Comparison of ENCODE assay signal across 11 mouse cellular contexts in genomic region chr13:28832855-28833699, GRCm38 (mm10).
DNase-seq lines count a peak whose midpoint lies in the region; ATAC-seq lines count a peak whose summit lies in the region.
"Had no signal": no experiment of that assay in that cellular context is flagged by ENCODE, and none has a peak within 500 bp of the region (broad histone marks: within the 10 kb centered on the region; RNA-seq: fewer than 3 reads in every experiment).

No protein-coding gene starts in this region.

- H3K27ac ChIP-seq in forebrain, embryonic 13.5 days: peak overlapping the region; percentile 28; the same call in 1 of the 2 replicates
- no peak overlapping the region for H3K27ac ChIP-seq in forebrain, embryonic 11.5 days (ENCODE audit: low read depth, low read length)
- H3K27ac ChIP-seq in kidney, embryonic 16.5 days (ENCODE audit: low read length): no peak overlapping the region
- H3K27ac ChIP-seq: hindbrain, embryonic 15.5 days had no signal

- ATAC-seq in forebrain, embryonic 13.5 days: no peak
- no peak for ATAC-seq in forebrain, embryonic 11.5 days (replicated peaks; ENCODE audit: low FRiP score)
- no peak for ATAC-seq in inflammation-experienced regulatory T-cells, adult 6 months
- ATAC-seq in kidney, embryonic 16.5 days (ENCODE audit: low FRiP score, low TSS enrichment): no peak

- no peaks in the 10 kb centered on the region for H3K27me3 ChIP-seq in forebrain, embryonic 13.5 days
- H3K27me3 ChIP-seq in forebrain, embryonic 11.5 days (ENCODE audit: control insufficient read depth, insufficient read depth, low read length): no peaks in the 10 kb centered on the region
- H3K27me3 ChIP-seq in kidney, embryonic 16.5 days (ENCODE audit: insufficient read depth, low read length): no peaks in the 10 kb centered on the region
- H3K27me3 ChIP-seq: hindbrain, embryonic 15.5 days had no signal

- H3K4me1 ChIP-seq in forebrain, embryonic 13.5 days: peaks cover 17% of the 10 kb centered on the region
- H3K4me1 ChIP-seq in forebrain, embryonic 11.5 days (replicated peaks; ENCODE audit: control insufficient read depth, insufficient read depth, low read length): peaks cover 3% of the 10 kb centered on the region; the same call in 1 of the 2 replicates
- H3K4me1 ChIP-seq in kidney, embryonic 16.5 days (ENCODE audit: insufficient read depth, low read length): 0 out of 2 replicates have a peak, but pooled peaks cover 13% of the 10 kb centered on the region
- H3K4me1 ChIP-seq: hindbrain, embryonic 15.5 days had no signal

- no peak for DNase-seq in forebrain, embryonic 11.5 days (ENCODE audit: low spot score)
- peak; percentile 12 for DNase-seq in right cerebral cortex, adult 18-20 months
- DNase-seq in right cerebral cortex, postnatal 25 days: no peak
- peak; percentile 41 for DNase-seq in lung, postnatal 25 days (ENCODE audit: low spot score)
- peak; percentile 65 to 73 for DNase-seq in thymus, postnatal 36 days
- DNase-seq: layer of hippocampus, adult 9-11 months had no signal

- no peak overlapping the region for H3K4me2 ChIP-seq in forebrain, embryonic 13.5 days
- no peak overlapping the region for H3K4me2 ChIP-seq in forebrain, embryonic 11.5 days (ENCODE audit: low read depth, low read length, severe bottlenecking)
- H3K4me2 ChIP-seq in kidney, embryonic 16.5 days (replicated peaks; ENCODE audit: low read depth, low read length): no peak overlapping the region
- H3K4me2 ChIP-seq: hindbrain, embryonic 15.5 days; liver, embryonic 11.5 days had no signal

- H3K36me3 ChIP-seq in forebrain, embryonic 13.5 days (ENCODE audit: poor library complexity, severe bottlenecking): 0 out of 2 replicates have a peak, but pooled peaks cover 5% of the 10 kb centered on the region
- H3K36me3 ChIP-seq in forebrain, embryonic 11.5 days (ENCODE audit: control insufficient read depth, insufficient read depth, low read length): no peaks in the 10 kb centered on the region; the same call in 1 of the 2 replicates
- no peaks in the 10 kb centered on the region for H3K36me3 ChIP-seq in kidney, embryonic 16.5 days (ENCODE audit: insufficient read depth, low read length)
- H3K36me3 ChIP-seq: hindbrain, embryonic 15.5 days had no signal

- no peak overlapping the region for H3K4me3 ChIP-seq in forebrain, embryonic 13.5 days
- no peak overlapping the region for H3K4me3 ChIP-seq in forebrain, embryonic 11.5 days (ENCODE audit: low read depth, low read length)
- no peak overlapping the region for H3K4me3 ChIP-seq in kidney, embryonic 16.5 days (ENCODE audit: low read length)
- H3K4me3 ChIP-seq: hindbrain, embryonic 15.5 days had no signal

- 74% methylated on average over 12 of the region's 12 CpGs for WGBS in forebrain, embryonic 13.5 days
- WGBS in forebrain, embryonic 11.5 days: 75% methylated on average over 12 of the region's 12 CpGs
- WGBS in kidney, embryonic 16.5 days: 50% methylated on average over 12 of the region's 12 CpGs

- no peaks in the 10 kb centered on the region for H3K9me3 ChIP-seq in forebrain, embryonic 13.5 days (replicated peaks)
- H3K9me3 ChIP-seq in forebrain, embryonic 11.5 days (ENCODE audit: control insufficient read depth, low read length): no peaks in the 10 kb centered on the region
- H3K9me3 ChIP-seq in kidney, embryonic 16.5 days (ENCODE audit: low read length): no peaks in the 10 kb centered on the region
- H3K9me3 ChIP-seq: hindbrain, embryonic 15.5 days had no signal

- H3K9ac ChIP-seq in forebrain, embryonic 13.5 days: no peak overlapping the region
- no peak overlapping the region for H3K9ac ChIP-seq in forebrain, embryonic 11.5 days (ENCODE audit: low read length)
- H3K9ac ChIP-seq in kidney, embryonic 16.5 days (replicated peaks; ENCODE audit: low read length): no peak overlapping the region
- H3K9ac ChIP-seq: hindbrain, embryonic 15.5 days had no signal

Comparison
In these comparisons a context has a peak if more than half of its experiments do, and no peak if none do; other contexts are left out.
1. DNase-seq: peak in right cerebral cortex, adult 18-20 months (single experiment), lung, postnatal 25 days (single experiment) and thymus, postnatal 36 days (2 of 2); none in forebrain, embryonic 11.5 days (single experiment) and right cerebral cortex, postnatal 25 days (single experiment).